ENCODE assay signal across 26 mouse cellular contexts in genomic region chr1:91597611-91598010, GRCm38 (mm10). TPM values are rescaled to one million over a fixed set of nuclear protein-coding genes. Genes with fewer than 3 reads are reported as not detected.
DNase-seq lines count a peak whose midpoint lies in the region; ATAC-seq lines count a peak whose summit lies in the region.
"Had no signal": no experiment of that assay in that cellular context is flagged by ENCODE, and none has a peak within 500 bp of the region (broad histone marks: within the 10 kb centered on the region; RNA-seq: fewer than 3 reads in every experiment).

No protein-coding gene starts in this region.

- H3K36me3 ChIP-seq in limb, embryonic 10.5 days, result no peaks in the 10 kb centered on the region
- no peaks in the 10 kb centered on the region for H3K36me3 ChIP-seq in midbrain, embryonic 14.5 days (ENCODE audit: control insufficient read depth, insufficient read depth, low read length)
- H3K36me3 ChIP-seq: forebrain, embryonic 15.5 days; G1E; hindbrain, embryonic 15.5 days; limb, embryonic 15.5 days; liver, embryonic 15.5 days; lung, embryonic 15.5 days; neural tube, embryonic 15.5 days had no signal

- peak overlapping the region; percentile 75; the same call in 1 of the 2 replicates for H3K27ac ChIP-seq in limb, embryonic 10.5 days
- H3K27ac ChIP-seq in midbrain, embryonic 14.5 days (replicated peaks; ENCODE audit: low read depth, low read length), result no peak overlapping the region
- H3K27ac ChIP-seq: forebrain, embryonic 15.5 days; hindbrain, embryonic 15.5 days; limb, embryonic 15.5 days; liver, embryonic 15.5 days; lung, embryonic 15.5 days; macrophage; neural tube, embryonic 15.5 days; stomach, postnatal 0 days had no signal

- H3K27me3 ChIP-seq in limb, embryonic 10.5 days (ENCODE audit: low read depth, poor library complexity, severe bottlenecking), result no peaks in the 10 kb centered on the region
- no peaks in the 10 kb centered on the region for H3K27me3 ChIP-seq in midbrain, embryonic 14.5 days (ENCODE audit: control insufficient read depth, insufficient read depth, low read length)
- H3K27me3 ChIP-seq: forebrain, embryonic 15.5 days; hindbrain, embryonic 15.5 days; limb, embryonic 15.5 days; liver, embryonic 15.5 days; lung, embryonic 15.5 days; neural tube, embryonic 15.5 days; Patski had no signal

- H3K9ac ChIP-seq in midbrain, embryonic 14.5 days (replicated peaks; ENCODE audit: low read length), result no peak overlapping the region
- H3K9ac ChIP-seq: forebrain, embryonic 15.5 days; hindbrain, embryonic 15.5 days; limb, embryonic 15.5 days; liver, embryonic 15.5 days; lung, embryonic 15.5 days; neural tube, embryonic 15.5 days had no signal

- no peak for ATAC-seq in midbrain, embryonic 14.5 days (ENCODE audit: low FRiP score, low TSS enrichment)
- ATAC-seq: forebrain, embryonic 15.5 days; midbrain, embryonic 16.5 days; Patski had no signal

- WGBS in limb, embryonic 10.5 days, result 91% methylated on average over 5 of the region's 5 CpGs
- 90% methylated on average over 5 of the region's 5 CpGs for WGBS in midbrain, embryonic 14.5 days

- DNase-seq in right cerebral cortex, adult 18-20 months, result peak; percentile 65
- no peak for DNase-seq in right cerebral cortex, postnatal 4 days
- peak; percentile 17 to 46 for DNase-seq in frontal cortex, postnatal 14 days (ENCODE audit: low spot score in 2 of 2)
- no peak for DNase-seq in limb, embryonic 10.5 days (ENCODE audit: low spot score)
- DNase-seq in telencephalon, adult 2 months (ENCODE audit: low read depth, low spot score), result peak; percentile 63
- DNase-seq in kidney, adult 18-20 months, result no peak
- no peak for DNase-seq in yolk sac, embryonic 10.5 days (ENCODE audit: low spot score)
- no peak for DNase-seq in midbrain, embryonic 14.5 days
- DNase-seq: adrenal gland, adult 2 months; B cell, adult 2 months; cerebellum, adult 2 months; gastrocnemius, postnatal 14 days; heart, adult 11 months; kidney, postnatal 36 days had no signal

- peaks cover 54% of the 10 kb centered on the region for H3K4me1 ChIP-seq in limb, embryonic 10.5 days
- peaks cover 8% of the 10 kb centered on the region; the same call in 1 of the 2 replicates for H3K4me1 ChIP-seq in midbrain, embryonic 14.5 days (ENCODE audit: control insufficient read depth, insufficient read depth, low read length)
- H3K4me1 ChIP-seq: liver, embryonic 15.5 days had no signal

- H3K4me2 ChIP-seq in midbrain, embryonic 14.5 days (ENCODE audit: low read length), result no peak overlapping the region
- H3K4me2 ChIP-seq: forebrain, embryonic 15.5 days; heart, embryonic 11.5 days; hindbrain, embryonic 15.5 days; limb, embryonic 15.5 days; liver, embryonic 15.5 days; lung, embryonic 15.5 days; neural tube, embryonic 15.5 days had no signal

- 0 out of 2 replicates have a peak, but pooled peaks cover 3% of the 10 kb centered on the region for H3K9me3 ChIP-seq in limb, embryonic 10.5 days (replicated peaks)
- no peaks in the 10 kb centered on the region for H3K9me3 ChIP-seq in midbrain, embryonic 14.5 days (ENCODE audit: control insufficient read depth, low read length)
- H3K9me3 ChIP-seq: forebrain, embryonic 15.5 days; hindbrain, embryonic 15.5 days; limb, embryonic 15.5 days; liver, embryonic 15.5 days; lung, embryonic 15.5 days; neural tube, embryonic 15.5 days had no signal

- no peak overlapping the region for H3K4me3 ChIP-seq in limb, embryonic 10.5 days
- H3K4me3 ChIP-seq in midbrain, embryonic 14.5 days (replicated peaks; ENCODE audit: low read depth, low read length), result no peak overlapping the region
- H3K4me3 ChIP-seq: forebrain, embryonic 15.5 days; hindbrain, embryonic 15.5 days; limb, embryonic 15.5 days; liver, embryonic 15.5 days; lung, embryonic 15.5 days; neural tube, embryonic 15.5 days had no signal

RNA-seq across cellular contexts. Expression of gene Asb1, which starts 57.3 kb away (rescaled TPM):
- polyA plus RNA-seq in limb, embryonic 10.5 days (2016; fragmentation: Nextera tagmentation; extraction: Ambion mirVana), result 6.2 and 6.5 TPM in 2 replicates
- 10.6 and 14.9 TPM in 2 replicates for polyA plus RNA-seq in midbrain, embryonic 14.5 days (2014; fragmentation: Nextera tagmentation; extraction: Ambion mirVana)

Comparison
In these comparisons a context has a peak if more than half of its experiments do, and no peak if none do; other contexts are left out.
1. DNase-seq: peak in right cerebral cortex, adult 18-20 months (single experiment), frontal cortex, postnatal 14 days (2 of 2) and telencephalon, adult 2 months (single experiment); none in right cerebral cortex, postnatal 4 days (single experiment), limb, embryonic 10.5 days (single experiment), kidney, adult 18-20 months (single experiment), yolk sac, embryonic 10.5 days (single experiment) and midbrain, embryonic 14.5 days (single experiment).